Mouse (Mus musculus) limb, embryonic 11.5 days (tissue): ENCODE measurements around the gene Otop2. TPM values are rescaled to one million over a fixed set of nuclear protein-coding genes. Genes with fewer than 3 reads are reported as not detected.
A peak's percentile ranks its signal among the peaks of the same experiment; 100 is the strongest.

Source experiments
- ATAC-seq: fragments of 200-750 bp; cut with Nextera tagmentation; 2 replicates; pipeline ENCODE4 v1.8.0; 2017; ENCODE audit warnings: low read depth; ENCODE audit not compliant: insufficient number of reproducible peaks, low FRiP score, low TSS enrichment
- DNase-seq: peaks from one replicate; pipeline ENCODE4 v3.0.0-alpha.2; 2015; ENCODE audit warnings: low spot score
- H3K27ac ChIP-seq: fragments of 300-500 bp; sonication (generic); replicated peaks from 2 replicates; pipeline ENCODE4 v1.5.1; 2014; ENCODE audit warnings: low read depth, mild to moderate bottlenecking, low read length
- H3K27me3 ChIP-seq: fragments of 300-500 bp; sonication (generic); 2 replicates; pipeline ENCODE4 v1.6.1; 2014; ENCODE audit warnings: mild to moderate bottlenecking, low read length, mixed read lengths; ENCODE audit not compliant: control insufficient read depth, insufficient read depth
- H3K36me3 ChIP-seq: fragments of 300-500 bp; sonication (generic); 2 replicates; pipeline ENCODE4 v1.6.1; 2014; ENCODE audit warnings: mild to moderate bottlenecking, low read length, moderate library complexity, mixed read lengths; ENCODE audit not compliant: control insufficient read depth, insufficient read depth
- H3K4me1 ChIP-seq: fragments of 300-500 bp; sonication (generic); 2 replicates; pipeline ENCODE4 v1.6.1; 2014; ENCODE audit warnings: low read length, mixed read lengths; ENCODE audit not compliant: control insufficient read depth, insufficient read depth
- H3K4me2 ChIP-seq: fragments of 300-500 bp; sonication (generic); 2 replicates; pipeline ENCODE4 v1.6.1; 2014; ENCODE audit warnings: low read depth, mild to moderate bottlenecking, moderate library complexity; ENCODE audit not compliant: severe bottlenecking
- H3K4me3 ChIP-seq: fragments of 300-500 bp; sonication (generic); 2 replicates; pipeline ENCODE4 v1.5.1; 2014; ENCODE audit warnings: low read depth, low read length
- H3K9ac ChIP-seq: fragments of 300-500 bp; sonication (generic); 2 replicates; pipeline ENCODE4 v1.6.1; 2014; ENCODE audit warnings: mild to moderate bottlenecking, low read length
- H3K9me3 ChIP-seq: fragments of 300-500 bp; sonication (generic); 2 replicates; pipeline ENCODE4 v1.6.1; 2016; ENCODE audit warnings: low read length; ENCODE audit not compliant: control insufficient read depth
- WGBS: fragments of 180-500 bp; shearing (Covaris S2); extraction: QIAGEN DNeasy Blood & Tissue Kit; methylation state at CpG from one replicate; pipeline ENCODE4 v1.1.7; 2014; 5-methylcytosine and 5-hydroxymethylcytosine counted together
- polyA plus RNA-seq: library from polyadenylated mRNA; unstranded; fragments of >200 nt; fragmentation: Nextera tagmentation; extraction: Ambion mirVana; gene quantifications from 2 replicates; pipeline ENCODE4 v1.2.1, GENCODE M21; 2014

Otop2 gene
- polyA plus RNA-seq, 1 experiment from 2014 or later, result not detected

DNA sequence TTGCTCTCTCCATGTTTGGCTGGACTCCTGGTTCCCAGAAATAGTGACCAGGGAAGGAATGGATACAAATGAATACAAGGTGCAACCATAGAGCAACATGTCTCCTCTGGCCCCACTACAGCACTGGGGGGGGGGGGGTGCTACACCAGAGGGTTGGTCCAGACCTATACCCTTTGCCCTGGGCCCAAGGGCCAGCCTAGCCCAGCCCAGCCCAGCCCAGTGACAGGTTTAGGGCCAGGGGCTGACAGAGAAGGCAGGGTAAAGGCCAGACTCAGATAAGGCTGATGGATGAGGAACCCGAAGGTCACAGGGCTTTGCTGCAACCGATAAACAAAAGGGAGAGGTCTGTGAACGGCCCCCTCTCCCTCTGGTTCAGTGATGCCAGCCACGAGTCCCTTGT, 43.0 kb downstream of the Otop2 start:
- Histone ChIP-seq H3K27me3 (no peaks in the 10 kb centered on the region), H3K36me3 (no peaks in the 10 kb centered on the region), H3K4me3 (no peak overlapping the region), H3K9ac (no peak overlapping the region), H3K4me1 (peaks cover 26% of the 10 kb centered on the region), H3K4me2 (no peak overlapping the region), H3K27ac (no peak overlapping the region), H3K9me3 (no peaks in the 10 kb centered on the region)
- ATAC-seq (no peak), DNase-seq (no peak)
- 21% methylated on average over 4 of the region's 4 CpGs for WGBS

DNA sequence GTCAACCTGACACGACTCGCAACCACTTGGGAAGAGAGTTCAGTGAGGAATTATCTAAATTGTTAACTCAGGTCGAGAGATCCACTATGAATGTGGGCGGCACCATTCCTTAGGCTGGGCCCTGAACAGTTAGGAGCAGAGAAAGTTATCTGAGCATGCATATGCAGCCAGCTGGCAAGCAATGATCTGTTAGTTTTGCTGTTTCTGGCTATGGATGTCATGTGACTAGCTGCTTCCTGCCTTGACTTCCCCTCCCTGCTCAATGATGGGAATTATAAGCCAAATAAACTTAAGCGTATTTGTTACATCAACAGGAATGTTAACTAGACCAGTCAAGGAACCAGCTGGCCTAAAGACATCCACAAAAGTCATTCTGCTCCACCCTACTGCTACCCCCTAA, 46.4 kb downstream of the Otop2 start:
- ATAC-seq (no peak), DNase-seq (no peak)
- Histone ChIP-seq H3K4me2 (no peak overlapping the region), H3K36me3 (no peaks in the 10 kb centered on the region), H3K4me1 (peaks cover 2% of the 10 kb centered on the region; the same call in 1 of the 2 replicates), H3K4me3 (no peak overlapping the region), H3K9ac (no peak overlapping the region), H3K9me3 (no peaks in the 10 kb centered on the region), H3K27ac (no peak overlapping the region), H3K27me3 (no peaks in the 10 kb centered on the region)
- WGBS, result 90% methylated on average over 5 of the region's 5 CpGs

GRCm38 (mm10) chr11:115354183-115354582, 47.2 kb downstream of the Otop2 start:
- Histone ChIP-seq H3K27me3 (no peaks in the 10 kb centered on the region), H3K4me3 (no peak overlapping the region), H3K9me3 (no peaks in the 10 kb centered on the region), H3K4me1 (0 out of 2 replicates have a peak, but pooled peaks cover 2% of the 10 kb centered on the region), H3K9ac (no peak overlapping the region), H3K4me2 (no peak overlapping the region), H3K27ac (no peak overlapping the region), H3K36me3 (no peaks in the 10 kb centered on the region)
- DNase-seq (peak; percentile 92), ATAC-seq (peak; percentile 26; the same call in 1 of the 2 replicates)
- 8% methylated on average over 8 of the region's 8 CpGs for WGBS

GRCm38 (mm10) chr11:115358468-115358867, 51.5 kb downstream of the Otop2 start:
- Histone ChIP-seq H3K4me2 (no peak overlapping the region), H3K4me3 (no peak overlapping the region), H3K27ac (no peak overlapping the region), H3K9me3 (no peaks in the 10 kb centered on the region), H3K27me3 (no peaks in the 10 kb centered on the region), H3K4me1 (0 out of 2 replicates have a peak, but pooled peaks cover 2% of the 10 kb centered on the region), H3K9ac (0 out of 2 replicates have a peak overlapping the region, but pooled peaks have one; percentile 34), H3K36me3 (no peaks in the 10 kb centered on the region)
- 18% methylated on average over 5 of the region's 5 CpGs for WGBS
- DNase-seq (peak; percentile 83), ATAC-seq (0 out of 2 replicates have a peak, but pooled peaks have one; percentile 36)

DNA sequence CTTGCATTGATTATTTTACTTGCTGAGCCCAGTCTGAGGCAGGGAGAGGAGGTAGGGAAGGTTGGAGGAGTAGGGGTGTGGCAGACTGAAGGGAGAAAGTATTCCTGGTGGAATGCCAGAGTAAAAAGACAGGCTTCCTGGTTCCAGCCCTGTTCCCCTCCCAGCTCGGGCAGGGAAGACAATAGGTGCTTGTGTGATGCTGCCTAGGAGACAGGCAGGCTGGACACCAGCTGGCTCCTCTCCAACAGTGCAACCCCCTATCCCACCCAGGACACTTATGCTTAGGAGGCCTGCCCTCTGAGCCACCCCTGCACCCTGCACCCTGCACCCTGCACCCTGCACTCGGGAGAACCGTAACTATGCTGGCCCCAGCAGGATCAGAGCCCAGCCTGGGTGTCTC, 52.3 kb downstream of the Otop2 start:
- H3K36me3 ChIP-seq, result no peaks in the 10 kb centered on the region
- H3K27ac ChIP-seq, result no peak overlapping the region
- 72% methylated on average over 3 of the region's 3 CpGs for WGBS
- no peak overlapping the region for H3K9ac ChIP-seq
- DNase-seq (no peak), ATAC-seq (no peak)
- no peaks in the 10 kb centered on the region for H3K27me3 ChIP-seq
- H3K9me3 ChIP-seq, result no peaks in the 10 kb centered on the region
- no peak overlapping the region for H3K4me3 ChIP-seq
- 0 out of 2 replicates have a peak, but pooled peaks cover 2% of the 10 kb centered on the region for H3K4me1 ChIP-seq
- H3K4me2 ChIP-seq, result no peak overlapping the region

GRCm38 (mm10) chr11:115359726-115360125, 52.8 kb downstream of the Otop2 start:
- Histone ChIP-seq H3K27ac (no peak overlapping the region), H3K27me3 (no peaks in the 10 kb centered on the region), H3K36me3 (no peaks in the 10 kb centered on the region), H3K9me3 (no peaks in the 10 kb centered on the region), H3K4me2 (no peak overlapping the region), H3K9ac (no peak overlapping the region), H3K4me3 (no peak overlapping the region), H3K4me1 (0 out of 2 replicates have a peak, but pooled peaks cover 2% of the 10 kb centered on the region)
- no peak for DNase-seq
- no peak for ATAC-seq
- 67% methylated on average over 6 of the region's 6 CpGs for WGBS

GRCm38 (mm10) chr11:115364136-115364535, 57.2 kb downstream of the Otop2 start:
- WGBS, result 80% methylated on average over 3 of the region's 3 CpGs
- ATAC-seq (no peak), DNase-seq (no peak)
- H3K27me3 ChIP-seq, result peaks cover 35% of the 10 kb centered on the region
- no peaks in the 10 kb centered on the region for H3K9me3 ChIP-seq
- no peak overlapping the region for H3K4me2 ChIP-seq
- H3K4me3 ChIP-seq, result no peak overlapping the region
- H3K4me1 ChIP-seq, result peaks cover 11% of the 10 kb centered on the region
- no peak overlapping the region for H3K27ac ChIP-seq
- no peak overlapping the region for H3K9ac ChIP-seq
- no peaks in the 10 kb centered on the region for H3K36me3 ChIP-seq

GRCm38 (mm10) chr11:115366039-115366705, 59.2 kb downstream of the Otop2 start:
- no peak; the same call in 1 of the 2 replicates for ATAC-seq
- H3K27me3 ChIP-seq, result peaks cover 37% of the 10 kb centered on the region

More at GRCm38 (mm10) chr11:115366039-115366705, 59.2 kb downstream of the Otop2 start:
- H3K9me3 ChIP-seq, result no peaks in the 10 kb centered on the region
- no peak overlapping the region for H3K4me2 ChIP-seq
- H3K9ac ChIP-seq, result no peak overlapping the region
- H3K4me3 ChIP-seq, result no peak overlapping the region
- H3K36me3 ChIP-seq, result no peaks in the 10 kb centered on the region
- H3K4me1 ChIP-seq, result peaks cover 11% of the 10 kb centered on the region
- no peak for DNase-seq
- no peak overlapping the region for H3K27ac ChIP-seq
- 37% methylated on average over 7 of the region's 7 CpGs for WGBS
